Comparison of ENCODE assay signal across 25 mouse cellular contexts in genomic region chr9:46788456-46788855, GRCm38 (mm10).
DNase-seq lines count a peak whose midpoint lies in the region; TF ChIP-seq lines count a peak whose summit lies in the region.
"Had no signal": no experiment of that assay in that cellular context is flagged by ENCODE, and none has a peak within 500 bp of the region (broad histone marks: within the 10 kb centered on the region; RNA-seq: fewer than 3 reads in every experiment).

No protein-coding gene starts in this region.

- TF ChIP-seq CTCF in layer of hippocampus, adult 2 months (conservative IDR thresholded peaks at IDR 0.05): no peak

- intact Hi-C loops in left cerebral cortex, postnatal 14 days (cut with DNase I): no loop called here

- DNase-seq in layer of hippocampus, adult 2 months (ENCODE audit: low spot score in 2 of 2): peak; percentile 19 to 55
- no peak for DNase-seq in layer of hippocampus, postnatal 25 days (ENCODE audit: extremely low spot score in 1 of 2, low spot score in 1 of 2)
- DNase-seq in right cerebral cortex, adult 18-20 months: peak; percentile 75
- DNase-seq in right cerebral cortex, postnatal 4 days: no peak
- peak; percentile 40 to 60 for DNase-seq in left cerebral cortex, postnatal 14 days (ENCODE audit: low spot score in 2 of 2)
- peak; percentile 68 for DNase-seq in right cerebral cortex, postnatal 25 days
- no peak for DNase-seq in kidney, postnatal 14 days
- no peak for DNase-seq in urinary bladder, adult 18-20 months (ENCODE audit: low spot score in 2 of 2)
- DNase-seq: adrenal gland, adult 2 months; cerebellum, adult 2 months; cerebellum, postnatal 36 days; gastrocnemius, postnatal 14 days; heart, adult 18-20 months; heart, postnatal 14 days; kidney, postnatal 36 days; lung, embryonic 14.5 days; lung, postnatal 36 days; thymus, adult 2 months had no signal

- H3K27ac ChIP-seq in layer of hippocampus, adult 2 months: peak overlapping the region; percentile 89
- H3K27ac ChIP-seq: forebrain, embryonic 13.5 days; heart, embryonic 13.5 days; hindbrain, postnatal 0 days; limb, embryonic 15.5 days; liver, embryonic 14.5 days; midbrain, embryonic 10.5 days had no signal

- no peak overlapping the region for H3K4me3 ChIP-seq in layer of hippocampus, adult 2 months
- H3K4me3 ChIP-seq: forebrain, embryonic 13.5 days; heart, embryonic 13.5 days; limb, embryonic 15.5 days; midbrain, embryonic 10.5 days; myocyte had no signal

Comparison
In these comparisons a context has a peak if more than half of its experiments do, and no peak if none do; other contexts are left out.
1. DNase-seq: peak in layer of hippocampus, adult 2 months (2 of 2), right cerebral cortex, adult 18-20 months (single experiment), left cerebral cortex, postnatal 14 days (2 of 2) and right cerebral cortex, postnatal 25 days (single experiment); none in layer of hippocampus, postnatal 25 days (0 of 2), right cerebral cortex, postnatal 4 days (single experiment), kidney, postnatal 14 days (single experiment) and urinary bladder, adult 18-20 months (0 of 2).